Mouse (Mus musculus) erythroid progenitor cell, adult 5-6 weeks (primary cell): ENCODE data around the gene Rpp25l. TPM values are rescaled to one million over a fixed set of nuclear protein-coding genes. Genes with fewer than 3 reads are reported as not detected.
"Not testable (repeated sequence)": the region's sequence is repeated elsewhere in the genome, so short reads cannot be mapped to it uniquely, and the experiment has no call there.

Experiments used
- ATAC-seq: replicated peaks from 2 replicates; pipeline ENCODE4 v1.8.0; 2016; ENCODE audit warnings: moderate number of reproducible peaks, mild to moderate bottlenecking, moderate TSS enrichment, inconsistent platforms; ENCODE audit not compliant: poor library complexity, low FRiP score, severe bottlenecking
- total RNA-seq, 2 experiments: library from RNA; stranded (forward) in 1 of 2; stranded (reverse) in 1 of 2; fragments of 150-400 nt in 1 of 2; fragments of 186-747, 209-891 nt in 1 of 2; gene quantifications; 2 replicates each; pipeline versions ENCODE4 v1.2.3 to v1.2.4; 2015 to 2017; ENCODE audit warnings: low replicate concordance in 2 of 2

The Rpp25l gene
- 2.9 and 9.7 TPM in 2 replicates for total RNA-seq (2015; ENCODE audit: low replicate concordance)
- total RNA-seq (2017; ENCODE audit: low replicate concordance), result 5.0 and 22.6 TPM in 2 replicates

GRCm38 (mm10) chr4:41713197-41714067, at the start of gene Rpp25l:
Rpp25l (minus strand) TSS chr4:41713534.
- peak; percentile 82 for ATAC-seq

DNA sequence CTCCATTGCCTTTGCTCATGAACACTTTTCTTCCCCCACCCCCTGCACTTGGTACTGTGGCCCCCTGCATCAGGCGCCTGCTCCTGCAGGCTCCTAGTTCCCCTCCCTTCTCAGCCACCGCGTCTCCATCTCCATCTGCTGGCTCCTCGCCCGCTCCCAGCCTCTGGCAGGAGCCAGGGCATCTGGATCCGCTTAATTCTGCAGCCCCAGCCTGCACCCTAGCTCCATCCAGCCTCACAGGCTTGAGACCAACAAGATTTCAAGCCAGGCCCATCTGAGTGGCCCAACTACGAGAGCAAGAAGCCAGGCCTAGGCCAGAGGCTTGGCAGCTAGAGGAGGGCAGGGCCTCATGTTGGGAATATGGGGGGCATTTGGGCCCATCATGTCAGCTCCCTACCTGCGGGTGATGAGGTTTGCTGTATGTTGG, 49.4 kb upstream of the Rpp25l start:
- not testable (repeated sequence) for ATAC-seq

- ATAC-seq, result no peak
These were observed 48.9 kb upstream of the Rpp25l start for GRCm38 (mm10) chr4:41762099-41762687.

GRCm38 (mm10) chr4:41761680-41762079, 48.3 kb upstream of the Rpp25l start:
- no peak for ATAC-seq

DNA sequence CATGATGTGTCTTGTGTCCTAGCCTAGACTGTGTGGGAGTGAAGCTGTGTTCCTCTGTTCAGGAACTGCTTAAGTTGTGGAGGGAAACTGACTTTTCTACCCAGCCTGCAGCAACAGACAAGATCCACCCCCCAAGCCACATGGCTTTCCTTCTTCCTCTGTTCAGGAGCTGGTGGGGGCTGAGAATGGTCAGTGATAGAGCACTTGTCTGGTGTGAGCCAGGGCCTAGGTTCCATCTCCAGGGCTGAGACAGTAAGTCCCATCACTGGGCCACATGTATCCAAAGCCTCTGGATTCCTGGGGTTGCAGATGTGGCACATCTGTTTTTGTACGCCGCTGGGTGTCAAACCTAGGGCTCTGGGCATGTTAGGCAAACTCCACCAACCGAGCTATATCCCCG, 47.6 kb upstream of the Rpp25l start:
- ATAC-seq, result no peak

- ATAC-seq, result peak; percentile 58
These were observed 47.0 kb upstream of the Rpp25l start for GRCm38 (mm10) chr4:41760288-41760721.

- no peak for ATAC-seq
These were observed 46.4 kb upstream of the Rpp25l start for GRCm38 (mm10) chr4:41759656-41760287.

- ATAC-seq, result no peak
These were observed 45.9 kb upstream of the Rpp25l start for GRCm38 (mm10) chr4:41759206-41759605.

GRCm38 (mm10) chr4:41758701-41759100, 45.4 kb upstream of the Rpp25l start:
- ATAC-seq, result no peak

DNA sequence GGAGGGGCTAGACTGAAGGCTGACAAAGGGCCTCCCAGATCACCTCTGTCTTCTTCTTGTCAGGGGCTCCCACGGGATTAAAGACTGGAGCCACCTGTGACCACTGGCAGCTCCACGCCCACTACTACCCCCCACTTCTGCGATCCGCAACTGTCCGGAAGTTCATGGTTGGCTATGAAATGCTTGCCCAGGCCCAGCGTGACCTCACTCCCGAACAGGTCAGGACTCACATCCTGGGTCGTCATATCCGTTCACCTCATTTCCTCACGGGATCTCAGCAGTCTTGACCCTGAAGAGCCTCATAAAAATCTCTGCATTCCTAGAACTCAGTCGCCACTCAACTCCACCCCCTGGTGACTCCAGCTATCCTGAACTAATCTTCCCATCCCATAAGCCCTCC, 44.7 kb upstream of the Rpp25l start:
- no peak for ATAC-seq

DNA sequence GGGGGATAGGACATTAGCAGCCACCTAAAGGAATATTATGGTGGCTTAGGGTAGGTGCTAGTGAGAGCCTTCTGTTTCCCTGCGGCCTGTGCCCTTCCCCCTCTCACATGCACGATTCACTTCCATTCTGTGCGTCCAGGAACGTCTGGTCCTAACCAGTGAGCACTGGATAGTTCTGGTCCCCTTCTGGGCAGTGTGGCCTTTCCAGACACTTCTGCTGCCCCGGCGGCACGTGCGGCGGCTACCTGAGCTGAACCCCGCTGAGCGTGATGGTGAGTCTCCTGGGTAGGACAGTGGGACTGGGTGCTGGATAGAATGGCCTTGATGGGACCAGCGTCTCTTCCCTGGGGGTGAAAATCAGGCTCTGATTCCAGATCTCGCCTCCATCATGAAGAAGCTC, 44.0 kb upstream of the Rpp25l start:
- ATAC-seq, result no peak

GRCm38 (mm10) chr4:41756440-41756839, 43.1 kb upstream of the Rpp25l start:
- no peak for ATAC-seq

- peak; percentile 69 for ATAC-seq
These were observed 42.3 kb upstream of the Rpp25l start, which contains the start of gene Sigmar1 for GRCm38 (mm10) chr4:41755338-41756305. Sigmar1 (minus strand) TSS chr4:41756157.

GRCm38 (mm10) chr4:41754797-41755337, 41.5 kb upstream of the Rpp25l start, which contains the start of gene Galt:
Galt (plus strand) TSS chr4:41755228.
- ATAC-seq, result peak; percentile 74

- ATAC-seq, result no peak
These were observed 31.7 kb upstream of the Rpp25l start for GRCm38 (mm10) chr4:41745021-41745420.

- no peak for ATAC-seq
These were observed 30.8 kb upstream of the Rpp25l start for GRCm38 (mm10) chr4:41744131-41744530.

- peak; percentile 93 for ATAC-seq
These were observed 27.8 kb upstream of the Rpp25l start for GRCm38 (mm10) chr4:41741158-41741560.

GRCm38 (mm10) chr4:41740380-41741157, 27.2 kb upstream of the Rpp25l start:
- ATAC-seq, result peak; percentile 72
